ENCODE assay signal across 8 mouse cellular contexts in the genomic region with DNA sequence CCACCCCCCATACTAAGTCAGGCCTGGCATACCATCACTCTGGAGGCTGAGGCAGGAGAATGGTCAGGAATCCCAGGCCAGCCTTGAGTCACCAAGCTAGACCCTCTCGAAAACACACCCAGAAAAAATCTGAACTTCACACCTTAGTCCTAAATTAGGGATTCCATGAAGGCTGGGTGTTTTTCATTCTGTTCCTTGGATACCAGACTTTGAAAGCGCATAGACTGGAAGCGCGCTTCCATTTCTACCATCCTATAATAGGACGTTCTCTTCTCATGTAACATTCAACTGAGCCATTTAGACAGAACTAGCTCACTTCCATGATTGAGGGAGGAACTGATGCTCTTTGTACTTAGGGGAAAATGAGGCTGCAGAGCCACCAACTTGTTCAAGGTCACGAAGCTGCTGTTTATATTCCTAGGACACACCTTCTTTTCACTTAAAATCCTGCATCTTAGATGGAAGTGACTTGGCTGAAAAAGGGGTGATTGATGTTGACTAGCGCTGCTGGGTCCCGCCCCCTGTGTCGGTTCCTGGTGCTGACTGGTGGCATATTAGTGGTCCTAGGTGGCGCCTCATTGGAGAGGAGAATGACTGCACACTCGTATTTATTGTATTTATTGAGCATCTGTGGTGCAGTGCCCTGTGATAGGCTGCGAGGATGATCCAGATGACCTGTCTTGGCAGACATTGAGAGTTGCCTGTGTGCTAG. TPM values are rescaled to one million over a fixed set of nuclear protein-coding genes. Genes with fewer than 3 reads are reported as not detected.
DNase-seq lines count a peak whose midpoint lies in the region; ATAC-seq and TF ChIP-seq lines count a peak whose summit lies in the region.

No protein-coding gene starts in this region.

- peak overlapping the region; percentile 86 for H3K4me2 ChIP-seq in heart, embryonic 13.5 days
- peak overlapping the region; percentile 94 for H3K4me2 ChIP-seq in lung, postnatal 0 days (replicated peaks; ENCODE audit: low read depth, low read length)
- H3K4me2 ChIP-seq in stomach, embryonic 16.5 days (ENCODE audit: low read depth, low read length) = peak overlapping the region; percentile 74

- peak overlapping the region; percentile 89 for H3K9ac ChIP-seq in heart, embryonic 13.5 days
- H3K9ac ChIP-seq in lung, postnatal 0 days (replicated peaks; ENCODE audit: low read depth) = no peak overlapping the region
- H3K9ac ChIP-seq in stomach, embryonic 16.5 days (ENCODE audit: low read length) = peak overlapping the region; percentile 85

- DNase-seq in heart, postnatal 25 days (ENCODE audit: low spot score) = no peak
- DNase-seq in CD4-positive helper T cell, adult 2 months (ENCODE audit: low read depth, low spot score) = peak; percentile 29
- peak; percentile 46 for DNase-seq in induced T-regulatory cell, adult 2 months (ENCODE audit: low read depth)
- no peak for DNase-seq in lung, postnatal 0 days (ENCODE audit: low spot score)
- DNase-seq in embryo, embryonic 9.5 days (ENCODE audit: extremely low spot score) = no peak

- peaks cover 19% of the 10 kb centered on the region for H3K4me1 ChIP-seq in heart, embryonic 13.5 days
- H3K4me1 ChIP-seq in lung, postnatal 0 days (ENCODE audit: insufficient read depth, low read depth, low read length) = peaks cover 8% of the 10 kb centered on the region; the same call in 1 of the 2 replicates
- H3K4me1 ChIP-seq in stomach, embryonic 16.5 days (ENCODE audit: control insufficient read depth, insufficient read depth, low read length) = no peaks in the 10 kb centered on the region

- H3K9me3 ChIP-seq in heart, embryonic 13.5 days = no peaks in the 10 kb centered on the region
- no peaks in the 10 kb centered on the region for H3K9me3 ChIP-seq in lung, postnatal 0 days (ENCODE audit: low read length)
- no peaks in the 10 kb centered on the region for H3K9me3 ChIP-seq in stomach, embryonic 16.5 days (replicated peaks; ENCODE audit: control insufficient read depth, low read length)

- H3K27me3 ChIP-seq in heart, embryonic 13.5 days (replicated peaks) = no peaks in the 10 kb centered on the region
- H3K27me3 ChIP-seq in lung, postnatal 0 days (replicated peaks; ENCODE audit: insufficient read depth, low read length) = no peaks in the 10 kb centered on the region
- no peaks in the 10 kb centered on the region for H3K27me3 ChIP-seq in stomach, embryonic 16.5 days (ENCODE audit: control insufficient read depth, insufficient read depth, low read length)

- peaks cover 39% of the 10 kb centered on the region for H3K36me3 ChIP-seq in heart, embryonic 13.5 days
- no peaks in the 10 kb centered on the region for H3K36me3 ChIP-seq in lung, postnatal 0 days (ENCODE audit: insufficient read depth, low read length)
- no peaks in the 10 kb centered on the region for H3K36me3 ChIP-seq in stomach, embryonic 16.5 days (ENCODE audit: control insufficient read depth, insufficient read depth, low read length)

- peak overlapping the region; percentile 81 for H3K4me3 ChIP-seq in heart, embryonic 13.5 days
- H3K4me3 ChIP-seq in lung, postnatal 0 days (ENCODE audit: low read depth, low read length) = peak overlapping the region; percentile 65
- peak overlapping the region; percentile 67 for H3K4me3 ChIP-seq in stomach, embryonic 16.5 days (replicated peaks; ENCODE audit: low read length)

- TF ChIP-seq EP300 in lung, postnatal 0 days (IDR thresholded peaks at IDR 0.05) = no peak

- TF ChIP-seq CTCF in lung, postnatal 0 days (IDR thresholded peaks at IDR 0.05) = 0 out of 2 replicates have a peak, but pooled peaks have one; percentile 9

- no peak for ATAC-seq in heart, embryonic 13.5 days (ENCODE audit: extremely low read depth, insufficient number of reproducible peaks, low FRiP score, low TSS enrichment)
- peak; percentile 54 for ATAC-seq in common myeloid progenitor, adult 5-6 weeks (replicated peaks; ENCODE audit: low read depth, poor library complexity, severe bottlenecking)
- no peak for ATAC-seq in lung, postnatal 0 days
- ATAC-seq in stomach, embryonic 16.5 days (ENCODE audit: insufficient read depth, low FRiP score) = no peak

- 73% methylated on average over 12 of the region's 12 CpGs for WGBS in heart, embryonic 13.5 days
- WGBS in lung, postnatal 0 days = 59% methylated on average over 12 of the region's 12 CpGs
- 64% methylated on average over 12 of the region's 12 CpGs for WGBS in stomach, embryonic 16.5 days

- intact Hi-C loops in heart, postnatal 25 days (cut with DNase I) = loop anchor here (2.0 kb wide), 1 partner anchor 144 kb away; no protein-coding TSS in a partner anchor

- H3K27ac ChIP-seq in heart, embryonic 13.5 days (replicated peaks) = peak overlapping the region; percentile 75
- no peak overlapping the region for H3K27ac ChIP-seq in lung, postnatal 0 days (ENCODE audit: low read length)
- no peak overlapping the region for H3K27ac ChIP-seq in stomach, embryonic 16.5 days (ENCODE audit: low read length)

RNA-seq across cellular contexts. Expression of gene Prmt3, which starts 0.9 kb away (rescaled TPM):
- 46.0 and 47.7 TPM in 2 replicates for polyA plus RNA-seq in heart, embryonic 13.5 days (2015; fragmentation: Nextera tagmentation; extraction: Ambion mirVana)
- 10 to 100 TPM in 1 of 2 experiments, 1 to 10 TPM in 1; 9.8 to 12.1 TPM for total RNA-seq in heart, postnatal 25 days (2021)
- 66.2 and 81.4 TPM in 2 replicates for total RNA-seq in common myeloid progenitor, adult 5-6 weeks (2017)
- 15.9 and 17.1 TPM in 2 replicates for polyA plus RNA-seq in lung, postnatal 0 days (2015; fragmentation: Nextera tagmentation; extraction: Ambion mirVana)
- polyA plus RNA-seq in stomach, embryonic 16.5 days (2015; fragmentation: Nextera tagmentation; extraction: Ambion mirVana) = 40.1 and 42.0 TPM in 2 replicates

RNA-seq across cellular contexts. Expression of gene Htatip2, which starts 20.1 kb away (rescaled TPM):
- polyA plus RNA-seq in heart, embryonic 13.5 days (2015; fragmentation: Nextera tagmentation; extraction: Ambion mirVana) = 16.3 and 17.3 TPM in 2 replicates
- 1 to 10 TPM; 8.6 to 9.1 TPM for total RNA-seq in heart, postnatal 25 days (2021)
- 11.4 and 14.7 TPM in 2 replicates for total RNA-seq in common myeloid progenitor, adult 5-6 weeks (2017)
- polyA plus RNA-seq in lung, postnatal 0 days (2015; fragmentation: Nextera tagmentation; extraction: Ambion mirVana) = 14.9 and 17.7 TPM in 2 replicates
- 24.8 and 25.3 TPM in 2 replicates for polyA plus RNA-seq in stomach, embryonic 16.5 days (2015; fragmentation: Nextera tagmentation; extraction: Ambion mirVana)

Comparison
In these comparisons a context has a peak if more than half of its experiments do, and no peak if none do; other contexts are left out.
1. DNase-seq: peak in CD4-positive helper T cell, adult 2 months (single experiment) and induced T-regulatory cell, adult 2 months (single experiment); none in heart, postnatal 25 days (single experiment), lung, postnatal 0 days (single experiment) and embryo, embryonic 9.5 days (single experiment).
2. Peak in every context shown above with its lines, with median percentiles within 50 percentile points of each other: H3K4me2 ChIP-seq and H3K4me3 ChIP-seq.